7 mouse cellular contexts compared by ENCODE assay signal in genomic region chr9:43745951-43746703, GRCm38 (mm10). TPM values are rescaled to one million over a fixed set of nuclear protein-coding genes. Genes with fewer than 3 reads are reported as not detected.
A peak's percentile ranks its signal among the peaks of the same experiment; 100 is the strongest.
DNase-seq lines count a peak whose midpoint lies in the region; ATAC-seq and TF ChIP-seq lines count a peak whose summit lies in the region.

No protein-coding gene starts in this region.

- peak overlapping the region; percentile 78 for H3K4me3 ChIP-seq in lung, embryonic 14.5 days (ENCODE audit: low read depth, low read length)
- peak overlapping the region; percentile 90 for H3K4me3 ChIP-seq in forebrain, embryonic 14.5 days (ENCODE audit: low read depth, low read length)
- H3K4me3 ChIP-seq in limb, embryonic 14.5 days (replicated peaks; ENCODE audit: low read length) = peak overlapping the region; percentile 93
- H3K4me3 ChIP-seq in stomach, embryonic 14.5 days (ENCODE audit: low read depth, low read length) = peak overlapping the region; percentile 88

- H3K4me2 ChIP-seq in lung, embryonic 14.5 days = peak overlapping the region; percentile 97
- H3K4me2 ChIP-seq in forebrain, embryonic 14.5 days (ENCODE audit: low read length) = peak overlapping the region; percentile 87
- H3K4me2 ChIP-seq in limb, embryonic 14.5 days (replicated peaks; ENCODE audit: low read depth, low read length, severe bottlenecking) = peak overlapping the region; percentile 94
- H3K4me2 ChIP-seq in stomach, embryonic 14.5 days (replicated peaks; ENCODE audit: low read depth, low read length) = peak overlapping the region; percentile 91

- no peak for DNase-seq in lung, embryonic 14.5 days
- DNase-seq in lung, postnatal 36 days = no peak
- DNase-seq in forebrain, embryonic 14.5 days (ENCODE audit: low spot score) = no peak
- no peak for DNase-seq in limb, embryonic 14.5 days (ENCODE audit: low spot score)
- DNase-seq in urinary bladder, postnatal 4 days (ENCODE audit: low spot score in 2 of 2) = no peak

- H3K9me3 ChIP-seq in lung, embryonic 14.5 days (ENCODE audit: low read depth, low read length) = no peaks in the 10 kb centered on the region
- no peaks in the 10 kb centered on the region for H3K9me3 ChIP-seq in forebrain, embryonic 14.5 days (replicated peaks; ENCODE audit: control insufficient read depth, low read length)
- no peaks in the 10 kb centered on the region for H3K9me3 ChIP-seq in limb, embryonic 14.5 days (ENCODE audit: control insufficient read depth, low read length)
- H3K9me3 ChIP-seq in stomach, embryonic 14.5 days (ENCODE audit: control insufficient read depth, low read depth, low read length) = no peaks in the 10 kb centered on the region

- H3K4me1 ChIP-seq in lung, embryonic 14.5 days (ENCODE audit: insufficient read depth) = peaks cover 7% of the 10 kb centered on the region
- peaks cover 51% of the 10 kb centered on the region for H3K4me1 ChIP-seq in forebrain, embryonic 14.5 days (ENCODE audit: control insufficient read depth, insufficient read depth, low read length)
- peaks cover 17% of the 10 kb centered on the region for H3K4me1 ChIP-seq in limb, embryonic 14.5 days (ENCODE audit: control insufficient read depth, insufficient read depth, low read length)
- H3K4me1 ChIP-seq in stomach, embryonic 14.5 days (ENCODE audit: control insufficient read depth, insufficient read depth, low read length) = peaks cover 28% of the 10 kb centered on the region; the same call in 1 of the 2 replicates

- peak overlapping the region; percentile 88 for H3K9ac ChIP-seq in lung, embryonic 14.5 days
- H3K9ac ChIP-seq in forebrain, embryonic 14.5 days (ENCODE audit: low read length) = peak overlapping the region; percentile 95
- H3K9ac ChIP-seq in limb, embryonic 14.5 days (ENCODE audit: low read depth, low read length, severe bottlenecking) = peak overlapping the region; percentile 88
- peak overlapping the region; percentile 87 for H3K9ac ChIP-seq in stomach, embryonic 14.5 days (replicated peaks; ENCODE audit: low read depth, low read length)

- no peak for TF ChIP-seq CTCF in lung, embryonic 14.5 days (IDR thresholded peaks at IDR 0.05; ENCODE audit: low read depth)

- no peaks in the 10 kb centered on the region for H3K36me3 ChIP-seq in lung, embryonic 14.5 days (ENCODE audit: insufficient read depth)
- no peaks in the 10 kb centered on the region for H3K36me3 ChIP-seq in forebrain, embryonic 14.5 days (ENCODE audit: control insufficient read depth, insufficient read depth, low read length)
- no peaks in the 10 kb centered on the region for H3K36me3 ChIP-seq in limb, embryonic 14.5 days (ENCODE audit: control insufficient read depth, insufficient read depth, low read length)
- no peaks in the 10 kb centered on the region for H3K36me3 ChIP-seq in stomach, embryonic 14.5 days (ENCODE audit: control insufficient read depth, insufficient read depth, low read length)

- no peak for ATAC-seq in lung, embryonic 14.5 days (ENCODE audit: insufficient read depth)
- ATAC-seq in forebrain, embryonic 14.5 days = no peak
- no peak for ATAC-seq in limb, embryonic 14.5 days (ENCODE audit: low FRiP score, low read depth)
- no peak for ATAC-seq in stomach, embryonic 14.5 days (ENCODE audit: insufficient number of reproducible peaks, insufficient read depth, low FRiP score, low read depth)
- ATAC-seq in frontal cortex, adult (ENCODE audit: low TSS enrichment) = no peak

- TF ChIP-seq POLR2A in limb, embryonic 14.5 days (IDR thresholded peaks at IDR 0.05; ENCODE audit: borderline replicate concordance, extremely low read depth, insufficient read depth, insufficient read length) = no peak

- H3K27me3 ChIP-seq in lung, embryonic 14.5 days (ENCODE audit: insufficient read depth, low read length) = no peaks in the 10 kb centered on the region
- H3K27me3 ChIP-seq in forebrain, embryonic 14.5 days (replicated peaks; ENCODE audit: control insufficient read depth, insufficient read depth, low read length) = no peaks in the 10 kb centered on the region
- 0 out of 2 replicates have a peak, but pooled peaks cover 7% of the 10 kb centered on the region for H3K27me3 ChIP-seq in limb, embryonic 14.5 days (ENCODE audit: control insufficient read depth, insufficient read depth, low read length)
- H3K27me3 ChIP-seq in stomach, embryonic 14.5 days (ENCODE audit: control insufficient read depth, insufficient read depth, low read length) = no peaks in the 10 kb centered on the region

- H3K27ac ChIP-seq in lung, embryonic 14.5 days (ENCODE audit: low read depth) = no peak overlapping the region
- H3K27ac ChIP-seq in forebrain, embryonic 14.5 days (ENCODE audit: low read depth, low read length) = peak overlapping the region; percentile 10; the same call in 1 of the 2 replicates
- H3K27ac ChIP-seq in limb, embryonic 14.5 days (replicated peaks; ENCODE audit: low read depth, low read length) = no peak overlapping the region
- H3K27ac ChIP-seq in stomach, embryonic 14.5 days (ENCODE audit: low read length) = peak overlapping the region; percentile 39; the same call in 1 of the 2 replicates

- 9% methylated on average over 13 of the region's 13 CpGs for WGBS in lung, embryonic 14.5 days
- under 1% methylated on average over 13 of the region's 13 CpGs for WGBS in forebrain, embryonic 14.5 days
- WGBS in limb, embryonic 14.5 days = 7% methylated on average over 13 of the region's 13 CpGs
- WGBS in stomach, embryonic 14.5 days = 10% methylated on average over 13 of the region's 13 CpGs

RNA-seq across cellular contexts. Expression of gene Nectin1, which starts 2.3 kb away (rescaled TPM):
- 5.7 and 6.7 TPM in 2 replicates for polyA plus RNA-seq in lung, embryonic 14.5 days (2014; fragmentation: Nextera tagmentation; extraction: Ambion mirVana)
- polyA plus RNA-seq in forebrain, embryonic 14.5 days (2014; fragmentation: Nextera tagmentation; extraction: Ambion mirVana) = 8.5 and 10.8 TPM in 2 replicates
- polyA plus RNA-seq in limb, embryonic 14.5 days (2012; rRNA removed) = 15.2 and 17.9 TPM in 2 replicates
- 13.4 and 15.4 TPM in 2 replicates for polyA plus RNA-seq in limb, embryonic 14.5 days (2014; fragmentation: Nextera tagmentation; extraction: Ambion mirVana)
- 10.5 and 11.1 TPM in 2 replicates for polyA plus RNA-seq in stomach, embryonic 14.5 days (2014; fragmentation: Nextera tagmentation; extraction: Ambion mirVana)

Comparison
In these comparisons a context has a peak if more than half of its experiments do, and no peak if none do; other contexts are left out.
1. H3K27ac ChIP-seq: peak in forebrain, embryonic 14.5 days (single experiment) and stomach, embryonic 14.5 days (single experiment); none in lung, embryonic 14.5 days (single experiment) and limb, embryonic 14.5 days (single experiment).
2. Peak in every context shown above with its lines, with median percentiles within 50 percentile points of each other: H3K4me2 ChIP-seq, H3K4me3 ChIP-seq and H3K9ac ChIP-seq.